Mouse (Mus musculus) hindbrain, embryonic 15.5 days (tissue): Measurements from ENCODE around the gene Arhgap24. TPM values are rescaled to one million over a fixed set of nuclear protein-coding genes. Genes with fewer than 3 reads are reported as not detected.

Experiments
- ATAC-seq: fragments of 200-750 bp; cut with Nextera tagmentation; 2 replicates; pipeline ENCODE4 v1.8.0; 2017; ENCODE audit warnings: low read depth, moderate number of reproducible peaks, moderate TSS enrichment; ENCODE audit not compliant: low FRiP score
- H3K27ac ChIP-seq: fragments of 300-500 bp; sonication (generic); replicated peaks from 2 replicates; pipeline ENCODE4 v1.5.1; 2015; ENCODE audit warnings: mild to moderate bottlenecking, inconsistent platforms
- H3K27me3 ChIP-seq: fragments of 300-500 bp; sonication (generic); 2 replicates; pipeline ENCODE4 v1.6.1; 2015; ENCODE audit warnings: control low read depth, inconsistent platforms
- H3K36me3 ChIP-seq: fragments of 300-500 bp; sonication (generic); 2 replicates; pipeline ENCODE4 v1.6.1; 2015; ENCODE audit warnings: control low read depth, inconsistent platforms
- H3K4me1 ChIP-seq: fragments of 300-500 bp; sonication (generic); replicated peaks from 2 replicates; pipeline ENCODE4 v1.6.1; 2015; ENCODE audit warnings: control low read depth, inconsistent platforms
- H3K4me2 ChIP-seq: fragments of 300-500 bp; sonication (generic); 2 replicates; pipeline ENCODE4 v1.6.1; 2015; ENCODE audit warnings: moderate library complexity, mild to moderate bottlenecking, inconsistent platforms
- H3K4me3 ChIP-seq: fragments of 300-500 bp; sonication (generic); 2 replicates; pipeline ENCODE4 v1.5.1; 2015; ENCODE audit warnings: mild to moderate bottlenecking, inconsistent platforms
- H3K9ac ChIP-seq: fragments of 300-500 bp; sonication (generic); 2 replicates; pipeline ENCODE4 v1.6.1; 2015; ENCODE audit warnings: inconsistent platforms
- H3K9me3 ChIP-seq: fragments of 300-500 bp; sonication (generic); 2 replicates; pipeline ENCODE4 v1.6.1; 2016; ENCODE audit warnings: control low read depth, inconsistent platforms
- WGBS: fragments of 180-500 bp; shearing (Covaris S2); methylation state at CpG from one replicate; pipeline ENCODE4 v1.1.7; 2015; 5-methylcytosine and 5-hydroxymethylcytosine counted together
- polyA plus RNA-seq: library from polyadenylated mRNA; unstranded; fragments of >200 nt; fragmentation: Nextera tagmentation; extraction: Ambion mirVana; gene quantifications from 2 replicates; pipeline ENCODE4 v1.2.1, GENCODE M21; 2015

Gene Arhgap24
- polyA plus RNA-seq, 1 experiment from 2014 or later = 11.5 TPM

GRCm38 (mm10) chr5:102698396-102698795 is 217.2 kb downstream of the Arhgap24 start:
- Histone ChIP-seq H3K36me3 (no peaks in the 10 kb centered on the region), H3K9me3 (no peaks in the 10 kb centered on the region), H3K9ac (no peak overlapping the region), H3K27me3 (no peaks in the 10 kb centered on the region), H3K4me2 (no peak overlapping the region), H3K27ac (no peak overlapping the region), H3K4me1 (no peaks in the 10 kb centered on the region), H3K4me3 (no peak overlapping the region)
- WGBS = 72% methylated on average over 5 of the region's 5 CpGs
- no peak for ATAC-seq

GRCm38 (mm10) chr5:102698891-102699290 is 217.7 kb downstream of the Arhgap24 start:
- no peak for ATAC-seq
- WGBS = 78% methylated on average over 2 of the region's 2 CpGs

GRCm38 (mm10) chr5:102702581-102702980 is 221.4 kb downstream of the Arhgap24 start:
- Histone ChIP-seq H3K9ac (no peak overlapping the region), H3K27me3 (no peaks in the 10 kb centered on the region), H3K4me1 (no peaks in the 10 kb centered on the region), H3K4me3 (no peak overlapping the region), H3K4me2 (no peak overlapping the region), H3K9me3 (no peaks in the 10 kb centered on the region), H3K27ac (no peak overlapping the region), H3K36me3 (no peaks in the 10 kb centered on the region)
- WGBS = 87% methylated on average over 6 of the region's 6 CpGs
- ATAC-seq = no peak

More at GRCm38 (mm10) chr5:102698891-102699290, 217.7 kb downstream of the Arhgap24 start:
- H3K27ac ChIP-seq = no peak overlapping the region
- H3K4me1 ChIP-seq = no peaks in the 10 kb centered on the region
- H3K36me3 ChIP-seq = no peaks in the 10 kb centered on the region
- no peaks in the 10 kb centered on the region for H3K27me3 ChIP-seq
- H3K9me3 ChIP-seq = no peaks in the 10 kb centered on the region
- no peak overlapping the region for H3K9ac ChIP-seq
- no peak overlapping the region for H3K4me2 ChIP-seq
- H3K4me3 ChIP-seq = no peak overlapping the region

GRCm38 (mm10) chr5:102703325-102704099 is 222.3 kb downstream of the Arhgap24 start:
- H3K4me1 ChIP-seq = no peaks in the 10 kb centered on the region
- no peak overlapping the region for H3K4me3 ChIP-seq
- no peaks in the 10 kb centered on the region for H3K9me3 ChIP-seq
- 50% methylated on average over 5 of the region's 5 CpGs for WGBS
- H3K4me2 ChIP-seq = no peak overlapping the region
- peak; percentile 51; the same call in 1 of the 2 replicates for ATAC-seq
- H3K27me3 ChIP-seq = no peaks in the 10 kb centered on the region
- no peak overlapping the region for H3K9ac ChIP-seq
- no peak overlapping the region for H3K27ac ChIP-seq
- H3K36me3 ChIP-seq = no peaks in the 10 kb centered on the region

GRCm38 (mm10) chr5:102705170-102705569 is 224.0 kb downstream of the Arhgap24 start:
- Histone ChIP-seq H3K4me3 (no peak overlapping the region), H3K4me1 (no peaks in the 10 kb centered on the region), H3K9me3 (no peaks in the 10 kb centered on the region), H3K36me3 (no peaks in the 10 kb centered on the region), H3K9ac (no peak overlapping the region), H3K27ac (no peak overlapping the region), H3K27me3 (no peaks in the 10 kb centered on the region), H3K4me2 (no peak overlapping the region)
- WGBS = 46% methylated on average over 2 of the region's 2 CpGs
- ATAC-seq = no peak

GRCm38 (mm10) chr5:102710336-102710735 is 229.1 kb downstream of the Arhgap24 start:
- Histone ChIP-seq H3K4me3 (no peak overlapping the region), H3K9me3 (no peaks in the 10 kb centered on the region), H3K9ac (no peak overlapping the region), H3K4me2 (no peak overlapping the region), H3K27ac (no peak overlapping the region), H3K27me3 (no peaks in the 10 kb centered on the region), H3K36me3 (no peaks in the 10 kb centered on the region), H3K4me1 (no peaks in the 10 kb centered on the region)
- 80% methylated on average over 7 of the region's 7 CpGs for WGBS
- ATAC-seq = no peak

- Histone ChIP-seq H3K9ac (no peak overlapping the region), H3K36me3 (no peaks in the 10 kb centered on the region), H3K9me3 (no peaks in the 10 kb centered on the region), H3K27ac (no peak overlapping the region), H3K4me2 (no peak overlapping the region), H3K4me1 (peaks cover 5% of the 10 kb centered on the region), H3K4me3 (no peak overlapping the region), H3K27me3 (no peaks in the 10 kb centered on the region)
- ATAC-seq = no peak
- WGBS = 63% methylated on average over 8 of the region's 8 CpGs
These were observed 238.3 kb downstream of the Arhgap24 start for GRCm38 (mm10) chr5:102719368-102719972.

GRCm38 (mm10) chr5:102723558-102723957 is 242.4 kb downstream of the Arhgap24 start:
- Histone ChIP-seq H3K27ac (no peak overlapping the region), H3K9me3 (no peaks in the 10 kb centered on the region), H3K4me2 (no peak overlapping the region), H3K4me3 (no peak overlapping the region), H3K9ac (no peak overlapping the region), H3K4me1 (peaks cover 5% of the 10 kb centered on the region), H3K27me3 (no peaks in the 10 kb centered on the region), H3K36me3 (no peaks in the 10 kb centered on the region)
- 95% methylated on average over 3 of the region's 3 CpGs for WGBS
- ATAC-seq = no peak

GRCm38 (mm10) chr5:102724813-102725348 is 243.7 kb downstream of the Arhgap24 start:
- no peaks in the 10 kb centered on the region for H3K36me3 ChIP-seq
- no peak overlapping the region for H3K4me2 ChIP-seq
- no peaks in the 10 kb centered on the region for H3K27me3 ChIP-seq
- no peaks in the 10 kb centered on the region for H3K9me3 ChIP-seq
- H3K4me3 ChIP-seq = no peak overlapping the region
- 57% methylated on average over 9 of the region's 9 CpGs for WGBS
- H3K9ac ChIP-seq = no peak overlapping the region
- no peaks in the 10 kb centered on the region for H3K4me1 ChIP-seq
- no peak overlapping the region for H3K27ac ChIP-seq
- ATAC-seq = no peak

- Histone ChIP-seq H3K4me2 (no peak overlapping the region), H3K4me3 (no peak overlapping the region), H3K9ac (no peak overlapping the region), H3K27ac (no peak overlapping the region), H3K27me3 (no peaks in the 10 kb centered on the region), H3K9me3 (no peaks in the 10 kb centered on the region), H3K4me1 (no peaks in the 10 kb centered on the region), H3K36me3 (no peaks in the 10 kb centered on the region)
- no peak for ATAC-seq
- WGBS = 85% methylated on average over 6 of the region's 6 CpGs
These were observed 244.2 kb downstream of the Arhgap24 start for GRCm38 (mm10) chr5:102725365-102725764.

- no peaks in the 10 kb centered on the region for H3K36me3 ChIP-seq
- H3K4me2 ChIP-seq = no peak overlapping the region
- no peak overlapping the region for H3K4me3 ChIP-seq
- H3K9ac ChIP-seq = no peak overlapping the region
- no peaks in the 10 kb centered on the region for H3K27me3 ChIP-seq
- no peaks in the 10 kb centered on the region for H3K9me3 ChIP-seq
- H3K4me1 ChIP-seq = no peaks in the 10 kb centered on the region
- H3K27ac ChIP-seq = no peak overlapping the region
- 49% methylated on average over 4 of the region's 4 CpGs for WGBS
- peak; percentile 66; the same call in 1 of the 2 replicates for ATAC-seq
These were observed 245.8 kb downstream of the Arhgap24 start for GRCm38 (mm10) chr5:102726985-102727384.

GRCm38 (mm10) chr5:102728531-102728930 is 247.3 kb downstream of the Arhgap24 start:
- ATAC-seq = no peak
- Histone ChIP-seq H3K36me3 (no peaks in the 10 kb centered on the region), H3K9me3 (no peaks in the 10 kb centered on the region), H3K9ac (no peak overlapping the region), H3K4me3 (no peak overlapping the region), H3K27me3 (no peaks in the 10 kb centered on the region), H3K27ac (no peak overlapping the region), H3K4me2 (no peak overlapping the region), H3K4me1 (no peaks in the 10 kb centered on the region)
